Mouse (Mus musculus) intestine, postnatal 0 days (tissue): Measurements from ENCODE around the gene Card10. TPM values are rescaled to one million over a fixed set of nuclear protein-coding genes. Genes with fewer than 3 reads are reported as not detected.

Source experiments
- ATAC-seq: fragments of 200-750 bp; cut with Nextera tagmentation; 2 replicates; pipeline ENCODE4 v1.8.0; 2017; ENCODE audit warnings: mild to moderate bottlenecking, moderate TSS enrichment, moderate library complexity
- H3K27ac ChIP-seq: fragments of 300-500 bp; sonication (generic); 2 replicates; pipeline ENCODE4 v1.5.1; 2014; ENCODE audit warnings: mild to moderate bottlenecking, low read depth, low read length, moderate library complexity
- H3K27me3 ChIP-seq: fragments of 300-500 bp; sonication (generic); replicated peaks from 2 replicates; pipeline ENCODE4 v1.6.1; 2014; ENCODE audit warnings: low read length, mixed read lengths; ENCODE audit not compliant: control insufficient read depth, insufficient read depth
- H3K36me3 ChIP-seq: fragments of 300-500 bp; sonication (generic); 2 replicates; pipeline ENCODE4 v1.6.1; 2014; ENCODE audit warnings: mild to moderate bottlenecking, moderate library complexity; ENCODE audit not compliant: control insufficient read depth, insufficient read depth
- H3K4me1 ChIP-seq: fragments of 300-500 bp; sonication (generic); replicated peaks from 2 replicates; pipeline ENCODE4 v1.6.1; 2014; ENCODE audit warnings: antibody characterized with exemption, low read length, mixed read lengths; ENCODE audit not compliant: control insufficient read depth, insufficient read depth
- H3K4me2 ChIP-seq: fragments of 300-500 bp; sonication (generic); replicated peaks from 2 replicates; pipeline ENCODE4 v1.6.1; 2014; ENCODE audit warnings: low read depth, mild to moderate bottlenecking, moderate library complexity
- H3K4me3 ChIP-seq: fragments of 300-500 bp; sonication (generic); 2 replicates; pipeline ENCODE4 v1.5.1; 2014; ENCODE audit warnings: low read depth, low read length
- H3K9ac ChIP-seq: fragments of 300-500 bp; sonication (generic); 2 replicates; pipeline ENCODE4 v1.6.1; 2014; ENCODE audit warnings: mild to moderate bottlenecking, low read depth, low read length
- H3K9me3 ChIP-seq: fragments of 300-500 bp; sonication (generic); 2 replicates; pipeline ENCODE4 v1.6.1; 2016; ENCODE audit warnings: mixed run types; ENCODE audit not compliant: control insufficient read depth
- CTCF ChIP-seq: sonication (generic); IDR thresholded peaks from 2 replicates; pipeline ENCODE4 v1.5.1; 2016; ENCODE audit warnings: low read depth, mild to moderate bottlenecking, control low read depth, antibody characterized with exemption, moderate library complexity
- WGBS: fragments of 180-500 bp; shearing (Covaris S2); extraction: QIAGEN DNeasy Blood & Tissue Kit; methylation state at CpG from one replicate; pipeline ENCODE4 v1.1.7; 2014; 5-methylcytosine and 5-hydroxymethylcytosine counted together
- polyA plus RNA-seq: library from polyadenylated mRNA; unstranded; fragments of >200 nt; fragmentation: Nextera tagmentation; extraction: Ambion mirVana; gene quantifications from 2 replicates; pipeline ENCODE4 v1.2.1, GENCODE M21; 2015

The Card10 gene
- polyA plus RNA-seq, 1 experiment from 2014 or later, result 3.2 TPM

DNA sequence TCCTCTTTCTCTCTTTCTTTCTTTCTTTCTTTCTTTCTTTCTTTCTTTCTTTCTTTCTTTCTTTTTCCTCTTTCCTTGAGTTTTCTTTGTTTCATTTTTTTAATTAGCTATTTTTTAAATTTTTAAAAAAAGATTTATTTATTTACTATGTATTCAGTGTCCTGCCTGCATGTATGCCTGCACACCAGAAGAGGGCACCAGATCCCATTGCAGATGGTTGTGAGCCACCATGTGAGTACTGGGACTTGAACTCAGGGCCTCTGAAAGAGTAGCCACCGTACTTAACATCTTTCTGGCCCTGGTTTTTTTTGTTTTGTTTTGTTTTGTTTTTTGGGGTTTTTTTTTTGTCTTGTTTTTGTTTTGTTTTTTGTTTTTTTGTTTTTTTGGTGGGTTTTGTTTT lies 26.8 kb upstream of the Card10 start:
- no peaks in the 10 kb centered on the region for H3K9me3 ChIP-seq
- ATAC-seq, result no peak
- 0 out of 2 replicates have a peak, but pooled peaks cover 3% of the 10 kb centered on the region for H3K4me1 ChIP-seq
- H3K36me3 ChIP-seq, result no peaks in the 10 kb centered on the region
- no peak overlapping the region for H3K9ac ChIP-seq
- H3K4me3 ChIP-seq, result no peak overlapping the region
- WGBS, result 95% methylated on average over 1 of the region's 1 CpGs
- no peaks in the 10 kb centered on the region for H3K27me3 ChIP-seq
- H3K4me2 ChIP-seq, result no peak overlapping the region
- no peak overlapping the region for H3K27ac ChIP-seq
- TF ChIP-seq CTCF, result peak; percentile 58

DNA sequence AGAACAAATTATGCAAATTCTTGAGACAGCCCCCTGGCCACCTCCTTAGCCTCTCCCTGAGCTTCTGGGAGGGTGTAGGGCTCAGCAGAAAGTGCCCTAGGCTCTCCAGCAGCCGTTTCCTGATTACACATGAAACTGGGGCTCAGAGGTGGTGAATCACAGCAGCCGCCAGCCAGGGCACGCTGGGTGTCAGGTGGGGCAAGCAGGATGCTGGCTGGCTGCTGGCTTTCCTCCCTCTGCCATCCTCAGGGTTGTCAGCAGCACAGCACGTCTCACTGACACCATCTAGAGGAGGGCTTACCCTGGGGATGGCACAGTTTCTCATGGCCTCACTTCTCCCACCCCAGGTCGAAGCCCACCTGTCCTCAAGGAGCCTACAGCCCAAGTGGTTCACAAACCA lies 25.5 kb upstream of the Card10 start:
- Histone ChIP-seq H3K4me2 (no peak overlapping the region), H3K9me3 (no peaks in the 10 kb centered on the region), H3K36me3 (no peaks in the 10 kb centered on the region), H3K27me3 (no peaks in the 10 kb centered on the region), H3K9ac (no peak overlapping the region), H3K4me1 (0 out of 2 replicates have a peak, but pooled peaks cover 3% of the 10 kb centered on the region), H3K27ac (no peak overlapping the region), H3K4me3 (no peak overlapping the region)
- peak; percentile 43 for TF ChIP-seq CTCF
- peak; percentile 37; the same call in 1 of the 2 replicates for ATAC-seq
- WGBS, result 19% methylated on average over 5 of the region's 5 CpGs

- H3K4me1 ChIP-seq, result 0 out of 2 replicates have a peak, but pooled peaks cover 3% of the 10 kb centered on the region
- no peak overlapping the region for H3K27ac ChIP-seq
- no peak overlapping the region for H3K9ac ChIP-seq
- 19% methylated on average over 28 of the region's 28 CpGs for WGBS
- H3K4me3 ChIP-seq, result no peak overlapping the region
- no peaks in the 10 kb centered on the region for H3K27me3 ChIP-seq
- H3K9me3 ChIP-seq, result no peaks in the 10 kb centered on the region
- peak; percentile 97 for TF ChIP-seq CTCF
- ATAC-seq, result 0 out of 2 replicates have a peak, but pooled peaks have one; percentile 33
- no peaks in the 10 kb centered on the region for H3K36me3 ChIP-seq
- H3K4me2 ChIP-seq, result no peak overlapping the region
Measured at GRCm38 (mm10) chr15:78826213-78827204, 23.7 kb upstream of the Card10 start.

GRCm38 (mm10) chr15:78816074-78816391 lies 13.2 kb upstream of the Card10 start:
- Histone ChIP-seq H3K4me3 (no peak overlapping the region), H3K27ac (no peak overlapping the region), H3K9me3 (no peaks in the 10 kb centered on the region), H3K27me3 (no peaks in the 10 kb centered on the region), H3K4me2 (no peak overlapping the region), H3K9ac (no peak overlapping the region), H3K36me3 (no peaks in the 10 kb centered on the region), H3K4me1 (no peaks in the 10 kb centered on the region)
- no peak for TF ChIP-seq CTCF
- ATAC-seq, result no peak; the same call in 1 of the 2 replicates
- WGBS, result 35% methylated on average over 6 of the region's 6 CpGs

DNA sequence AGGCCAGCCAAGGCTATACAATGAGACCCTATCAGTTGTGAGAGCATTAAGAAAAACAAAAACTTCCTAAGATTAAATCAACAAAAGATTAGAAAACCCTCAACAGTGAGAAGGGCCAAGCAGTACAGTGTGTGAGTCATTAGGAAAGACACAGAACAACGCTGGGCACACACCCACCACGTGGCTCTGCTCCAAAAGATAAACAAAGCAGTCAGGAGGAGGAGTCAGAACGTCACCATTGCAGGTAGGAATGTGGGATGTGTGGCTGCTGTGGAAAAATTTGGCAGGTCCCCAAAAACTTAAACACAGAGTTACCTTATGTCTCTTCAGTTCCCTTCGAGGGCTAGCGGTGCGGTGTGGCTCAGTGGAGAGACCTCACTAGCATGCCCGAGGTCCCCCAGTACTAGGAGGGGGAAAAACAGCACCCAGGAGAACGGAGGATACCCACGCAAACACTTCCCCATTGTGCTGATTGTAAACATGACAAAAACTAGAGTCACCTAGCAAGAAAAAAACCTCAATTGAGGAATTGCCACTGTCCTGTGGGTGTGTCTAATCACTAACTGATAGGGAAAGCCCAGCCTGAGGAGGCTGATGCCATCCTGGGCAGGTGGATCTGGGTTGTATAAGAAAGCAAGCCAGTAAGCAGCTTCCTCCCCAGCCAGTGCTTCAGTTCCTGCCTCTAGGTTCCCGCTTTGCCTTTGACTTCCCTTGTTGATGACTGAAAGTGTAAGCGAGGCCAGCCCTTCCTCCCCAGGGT lies 12.7 kb upstream of the Card10 start:
- no peak overlapping the region for H3K9ac ChIP-seq
- H3K4me2 ChIP-seq, result peak overlapping the region; percentile 24; the same call in 1 of the 2 replicates
- no peak overlapping the region for H3K4me3 ChIP-seq
- TF ChIP-seq CTCF, result no peak
- H3K27ac ChIP-seq, result no peak overlapping the region
- H3K4me1 ChIP-seq, result no peaks in the 10 kb centered on the region
- H3K27me3 ChIP-seq, result no peaks in the 10 kb centered on the region
- no peaks in the 10 kb centered on the region for H3K36me3 ChIP-seq
- no peaks in the 10 kb centered on the region for H3K9me3 ChIP-seq
- peak; percentile 85 for ATAC-seq
- 20% methylated on average over 11 of the region's 11 CpGs for WGBS

GRCm38 (mm10) chr15:78813603-78814002 lies 10.8 kb upstream of the Card10 start:
- no peak for ATAC-seq
- Histone ChIP-seq H3K27me3 (no peaks in the 10 kb centered on the region), H3K36me3 (no peaks in the 10 kb centered on the region), H3K27ac (no peak overlapping the region), H3K4me2 (no peak overlapping the region), H3K4me3 (no peak overlapping the region), H3K9me3 (no peaks in the 10 kb centered on the region), H3K4me1 (no peaks in the 10 kb centered on the region), H3K9ac (no peak overlapping the region)
- WGBS, result 70% methylated on average over 4 of the region's 4 CpGs
- no peak for TF ChIP-seq CTCF
